15 mouse cellular contexts compared by ENCODE assay signal in genomic region chrX:166869515-166869914, GRCm38 (mm10).
"Had no signal": no experiment of that assay in that cellular context is flagged by ENCODE, and none has a peak within 500 bp of the region (broad histone marks: within the 10 kb centered on the region; RNA-seq: fewer than 3 reads in every experiment).

No protein-coding gene starts in this region.

- ATAC-seq: liver, postnatal 0 days; lung, postnatal 0 days; midbrain, embryonic 13.5 days; midbrain, embryonic 15.5 days had no signal

- DNase-seq: liver, postnatal 0 days; lung, adult 2 months; lung, postnatal 14 days; lung, postnatal 36 days; retina, postnatal 1 day; right cerebral cortex, adult 18-20 months; right cerebral cortex, postnatal 25 days; right cerebral cortex, postnatal 4 days; spleen, adult 18-20 months; thymus, adult 18-20 months; thymus, postnatal 14 days; thymus, postnatal 36 days had no signal
